Mouse (Mus musculus) forebrain, postnatal 0 days (tissue): ENCODE results near the gene Cebpa. TPM values are rescaled to one million over a fixed set of nuclear protein-coding genes. Genes with fewer than 3 reads are reported as not detected.

Experiments used
- ATAC-seq: fragments of 200-750 bp; cut with Nextera tagmentation; 2 replicates; pipeline ENCODE4 v1.8.0; 2017; ENCODE audit warnings: mild to moderate bottlenecking, moderate library complexity
- DNase-seq: peaks from one replicate; pipeline ENCODE4 v3.0.0-alpha.2; 2015
- H3K27ac ChIP-seq: fragments of 300-500 bp; sonication (generic); 2 replicates; pipeline ENCODE4 v1.5.1; 2014; ENCODE audit warnings: low read depth, mild to moderate bottlenecking, antibody characterized with exemption, low read length, moderate library complexity, mixed read lengths
- H3K27me3 ChIP-seq: fragments of 300-500 bp; sonication (generic); 2 replicates; pipeline ENCODE4 v1.6.1; 2014; ENCODE audit warnings: mild to moderate bottlenecking, low read length, mixed read lengths; ENCODE audit not compliant: insufficient read depth
- H3K36me3 ChIP-seq: fragments of 300-500 bp; sonication (generic); 2 replicates; pipeline ENCODE4 v1.6.1; 2014; ENCODE audit warnings: mild to moderate bottlenecking, moderate library complexity; ENCODE audit not compliant: insufficient read depth
- H3K4me1 ChIP-seq: fragments of 300-500 bp; sonication (generic); 2 replicates; pipeline ENCODE4 v1.6.1; 2014; ENCODE audit warnings: antibody characterized with exemption; ENCODE audit not compliant: insufficient read depth
- H3K4me2 ChIP-seq: fragments of 300-500 bp; sonication (generic); 2 replicates; pipeline ENCODE4 v1.6.1; 2014; ENCODE audit warnings: low read depth, mild to moderate bottlenecking, moderate library complexity
- H3K4me3 ChIP-seq: fragments of 300-500 bp; sonication (generic); 2 replicates; pipeline ENCODE4 v1.5.1; 2014; ENCODE audit warnings: low read depth, low read length, mixed read lengths
- H3K9ac ChIP-seq: fragments of 300-500 bp; sonication (generic); 2 replicates; pipeline ENCODE4 v1.6.1; 2014; ENCODE audit warnings: mild to moderate bottlenecking
- H3K9me3 ChIP-seq: fragments of 300-500 bp; sonication (generic); 2 replicates; pipeline ENCODE4 v1.6.1; 2016; ENCODE audit warnings: low read length
- CTCF ChIP-seq: sonication (generic); IDR thresholded peaks from 2 replicates; pipeline ENCODE4 v1.5.1; 2016; ENCODE audit warnings: antibody characterized with exemption, control low read depth, low read depth
- WGBS: fragments of 180-500 bp; shearing (Covaris S2); extraction: QIAGEN DNeasy Blood & Tissue Kit; methylation state at CpG from one replicate; pipeline ENCODE4 v1.1.7; 2014; 5-methylcytosine and 5-hydroxymethylcytosine counted together
- polyA plus RNA-seq: library from polyadenylated mRNA; unstranded; fragments of >200 nt; fragmentation: Nextera tagmentation; extraction: Ambion mirVana; gene quantifications from 2 replicates; pipeline ENCODE4 v1.2.1, GENCODE M21; 2015
- total RNA-seq: library from RNA; depleted of rRNA; stranded (reverse); fragments of >200 nt; gene quantifications from 2 replicates; pipeline ENCODE4 v1.2.3, GENCODE M21; 2014

The Cebpa gene
- total and polyA plus RNA-seq, 2 experiments from 2014 or later = 0.93 to 5.0 TPM

GRCm38 (mm10) chr7:35124745-35125144, 5.7 kb downstream of the Cebpa start:
- DNase-seq = no peak
- H3K27ac ChIP-seq = no peak overlapping the region
- WGBS = 61% methylated on average over 6 of the region's 6 CpGs
- H3K4me2 ChIP-seq = no peak overlapping the region
- peaks cover 22% of the 10 kb centered on the region; the same call in 1 of the 2 replicates for H3K27me3 ChIP-seq
- H3K9me3 ChIP-seq = no peaks in the 10 kb centered on the region
- no peak overlapping the region for H3K9ac ChIP-seq
- no peaks in the 10 kb centered on the region for H3K36me3 ChIP-seq
- H3K4me1 ChIP-seq = peaks cover 5% of the 10 kb centered on the region; the same call in 1 of the 2 replicates
- H3K4me3 ChIP-seq = no peak overlapping the region
- TF ChIP-seq CTCF = no peak
- no peak for ATAC-seq

GRCm38 (mm10) chr7:35125971-35126370, 6.9 kb downstream of the Cebpa start:
- no peak overlapping the region for H3K27ac ChIP-seq
- WGBS = 82% methylated on average over 5 of the region's 5 CpGs
- no peak overlapping the region for H3K9ac ChIP-seq
- H3K27me3 ChIP-seq = peaks cover 13% of the 10 kb centered on the region; the same call in 1 of the 2 replicates
- H3K4me1 ChIP-seq = no peaks in the 10 kb centered on the region
- no peaks in the 10 kb centered on the region for H3K9me3 ChIP-seq
- ATAC-seq = no peak
- no peaks in the 10 kb centered on the region for H3K36me3 ChIP-seq
- H3K4me3 ChIP-seq = no peak overlapping the region
- no peak for DNase-seq
- TF ChIP-seq CTCF = no peak
- no peak overlapping the region for H3K4me2 ChIP-seq

GRCm38 (mm10) chr7:35127001-35127400, 7.9 kb downstream of the Cebpa start:
- no peak overlapping the region for H3K27ac ChIP-seq

GRCm38 (mm10) chr7:35127721-35128120, 8.6 kb downstream of the Cebpa start:
- Histone ChIP-seq H3K27me3 (no peaks in the 10 kb centered on the region; the same call in 1 of the 2 replicates), H3K27ac (no peak overlapping the region), H3K9me3 (no peaks in the 10 kb centered on the region), H3K4me2 (no peak overlapping the region), H3K4me1 (no peaks in the 10 kb centered on the region), H3K36me3 (no peaks in the 10 kb centered on the region), H3K4me3 (no peak overlapping the region), H3K9ac (no peak overlapping the region)
- WGBS = 39% methylated on average over 6 of the region's 6 CpGs
- DNase-seq = no peak
- no peak for ATAC-seq
- no peak for TF ChIP-seq CTCF

More at GRCm38 (mm10) chr7:35127001-35127400, 7.9 kb downstream of the Cebpa start:
- peak; percentile 76 for ATAC-seq
- no peaks in the 10 kb centered on the region for H3K4me1 ChIP-seq
- TF ChIP-seq CTCF = no peak
- WGBS = 49% methylated on average over 10 of the region's 10 CpGs
- DNase-seq = peak; percentile 41
- H3K4me3 ChIP-seq = no peak overlapping the region
- H3K4me2 ChIP-seq = no peak overlapping the region
- peaks cover 3% of the 10 kb centered on the region; the same call in 1 of the 2 replicates for H3K27me3 ChIP-seq
- H3K9ac ChIP-seq = no peak overlapping the region
- H3K36me3 ChIP-seq = no peaks in the 10 kb centered on the region
- no peaks in the 10 kb centered on the region for H3K9me3 ChIP-seq

GRCm38 (mm10) chr7:35128677-35129567, 9.8 kb downstream of the Cebpa start:
- H3K36me3 ChIP-seq = no peaks in the 10 kb centered on the region
- no peak overlapping the region for H3K4me3 ChIP-seq
- no peak overlapping the region for H3K9ac ChIP-seq
- no peak overlapping the region for H3K4me2 ChIP-seq
- ATAC-seq (no peak), DNase-seq (no peak)
- H3K9me3 ChIP-seq = no peaks in the 10 kb centered on the region
- 62% methylated on average over 17 of the region's 17 CpGs for WGBS
- H3K27me3 ChIP-seq = no peaks in the 10 kb centered on the region; the same call in 1 of the 2 replicates
- no peaks in the 10 kb centered on the region for H3K4me1 ChIP-seq
- no peak overlapping the region for H3K27ac ChIP-seq
- no peak for TF ChIP-seq CTCF

GRCm38 (mm10) chr7:35130059-35130738, 11.1 kb downstream of the Cebpa start:
- no peak for DNase-seq
- H3K9ac ChIP-seq = no peak overlapping the region
- no peak for ATAC-seq
- H3K4me3 ChIP-seq = no peak overlapping the region
- no peak for TF ChIP-seq CTCF
- H3K27me3 ChIP-seq = no peaks in the 10 kb centered on the region; the same call in 1 of the 2 replicates
- no peak overlapping the region for H3K27ac ChIP-seq
- no peak overlapping the region for H3K4me2 ChIP-seq
- no peaks in the 10 kb centered on the region for H3K9me3 ChIP-seq
- H3K36me3 ChIP-seq = no peaks in the 10 kb centered on the region
- 78% methylated on average over 13 of the region's 13 CpGs for WGBS
- H3K4me1 ChIP-seq = no peaks in the 10 kb centered on the region

GRCm38 (mm10) chr7:35130888-35131287, 11.8 kb downstream of the Cebpa start:
- 88% methylated on average over 5 of the region's 5 CpGs for WGBS
- no peak for ATAC-seq
- H3K9ac ChIP-seq = no peak overlapping the region
- H3K36me3 ChIP-seq = no peaks in the 10 kb centered on the region
- H3K4me1 ChIP-seq = no peaks in the 10 kb centered on the region
- TF ChIP-seq CTCF = no peak
- no peak overlapping the region for H3K27ac ChIP-seq
- no peak overlapping the region for H3K4me3 ChIP-seq
- H3K9me3 ChIP-seq = no peaks in the 10 kb centered on the region
- H3K4me2 ChIP-seq = no peak overlapping the region
- H3K27me3 ChIP-seq = no peaks in the 10 kb centered on the region; the same call in 1 of the 2 replicates
- no peak for DNase-seq
